8 mouse cellular contexts compared by ENCODE assay signal in the genomic region with DNA sequence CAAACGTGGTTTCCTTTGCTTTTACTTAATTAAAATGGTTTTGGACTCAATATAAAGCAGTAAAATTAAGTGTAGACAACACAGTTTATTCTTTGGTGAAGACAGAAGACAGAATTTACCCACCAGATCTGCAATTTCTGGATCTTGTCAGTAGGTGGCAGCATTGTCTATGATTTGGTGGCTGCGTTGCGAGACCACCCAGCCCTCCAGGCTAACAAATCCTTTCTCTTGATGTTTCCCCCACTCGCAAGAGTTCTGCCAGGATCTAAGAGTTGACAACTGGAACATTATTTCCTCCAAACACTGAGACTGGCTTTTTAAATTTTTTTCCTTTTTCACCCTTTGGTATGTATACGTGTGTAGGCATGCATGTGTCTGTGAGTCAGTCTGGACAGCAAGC. TPM values are rescaled to one million over a fixed set of nuclear protein-coding genes. Genes with fewer than 3 reads are reported as not detected.
A peak's percentile ranks its signal among the peaks of the same experiment; 100 is the strongest.
DNase-seq lines count a peak whose midpoint lies in the region; ATAC-seq and TF ChIP-seq lines count a peak whose summit lies in the region.

No protein-coding gene starts in this region.

- no peak overlapping the region; the same call in 1 of the 2 replicates for H3K4me3 ChIP-seq in layer of hippocampus, adult 2 months
- H3K4me3 ChIP-seq in cortical plate, adult 2 months (ENCODE audit: insufficient read depth, low read length), result no peak overlapping the region
- no peak overlapping the region; the same call in 1 of the 2 replicates for H3K4me3 ChIP-seq in stomach, embryonic 15.5 days (replicated peaks)

- no peaks in the 10 kb centered on the region for H3K36me3 ChIP-seq in stomach, embryonic 15.5 days

- peak in 1 of 2 experiments; percentile 63 for DNase-seq in layer of hippocampus, adult 2 months (ENCODE audit: low spot score in 2 of 2)
- DNase-seq in layer of hippocampus, adult 11-12 months (ENCODE audit: low spot score), result no peak
- DNase-seq in ES-CJ7 (ENCODE audit: low read depth, low spot score), result peak; percentile 59
- DNase-seq in heart, postnatal 4 days, result peak; percentile 66
- peak; percentile 72 for DNase-seq in lung, postnatal 10 days
- no peak for DNase-seq in adrenal gland, postnatal 4 days (ENCODE audit: low spot score in 2 of 2)

- H3K9me3 ChIP-seq in stomach, embryonic 15.5 days, result no peaks in the 10 kb centered on the region

- TF ChIP-seq POLR2A in cortical plate, adult 2 months (IDR thresholded peaks at IDR 0.05; ENCODE audit: extremely low read depth, insufficient read depth, low read length), result no peak

- TF ChIP-seq CTCF in layer of hippocampus, adult 2 months (conservative IDR thresholded peaks at IDR 0.05), result peak; percentile 95
- peak; percentile 89 for TF ChIP-seq CTCF in cortical plate, adult 2 months (IDR thresholded peaks at IDR 0.05; ENCODE audit: extremely low read depth, insufficient read depth, low read length)

- no peak overlapping the region for H3K27ac ChIP-seq in layer of hippocampus, adult 2 months
- H3K27ac ChIP-seq in cortical plate, adult 2 months (ENCODE audit: insufficient read depth, low read length), result no peak overlapping the region
- no peak overlapping the region for H3K27ac ChIP-seq in stomach, embryonic 15.5 days

- H3K27me3 ChIP-seq in stomach, embryonic 15.5 days (replicated peaks), result no peaks in the 10 kb centered on the region

- H3K4me2 ChIP-seq in stomach, embryonic 15.5 days, result peak overlapping the region; percentile 24; the same call in 1 of the 2 replicates

- no peak overlapping the region for H3K9ac ChIP-seq in stomach, embryonic 15.5 days

- peaks cover 2% of the 10 kb centered on the region; the same call in 1 of the 2 replicates for H3K4me1 ChIP-seq in cortical plate, adult 2 months (ENCODE audit: control insufficient read depth, insufficient read depth, low read length)
- H3K4me1 ChIP-seq in stomach, embryonic 15.5 days, result peaks cover 8% of the 10 kb centered on the region; the same call in 1 of the 2 replicates

- ATAC-seq in stomach, embryonic 15.5 days (ENCODE audit: insufficient read depth, low FRiP score, low read depth), result no peak

- WGBS in stomach, embryonic 15.5 days, result 7% methylated on average over 5 of the region's 5 CpGs

RNA-seq across cellular contexts. Expression of a gene that starts 10.3 kb away (rescaled TPM):
- 10 to 100 TPM; 32.3 to 34.3 TPM for total RNA-seq in layer of hippocampus, adult 2 months (2021)
- 29.0 and 29.4 TPM in 2 replicates for polyA plus RNA-seq in cortical plate, adult 2 months (2012; rRNA removed)
- total RNA-seq in heart, postnatal 4 days (2021), result 10 to 100 TPM; 22.6 to 23.1 TPM
- 4.3 and 4.8 TPM in 2 replicates for polyA plus RNA-seq in stomach, embryonic 15.5 days (2015; fragmentation: Nextera tagmentation; extraction: Ambion mirVana)
- total RNA-seq in adrenal gland, postnatal 4 days (2021), result 10 to 100 TPM; 40.1 to 41.9 TPM

RNA-seq across cellular contexts. Expression of a gene that starts 54.4 kb away (rescaled TPM):
- 1 to 10 TPM; 2.0 TPM for total RNA-seq in layer of hippocampus, adult 2 months (2021)
- 1.9 and 2.5 TPM in 2 replicates for polyA plus RNA-seq in cortical plate, adult 2 months (2012; rRNA removed)
- 1 to 10 TPM; 6.3 to 6.8 TPM for total RNA-seq in heart, postnatal 4 days (2021)
- polyA plus RNA-seq in stomach, embryonic 15.5 days (2015; fragmentation: Nextera tagmentation; extraction: Ambion mirVana), result 8.7 and 10.4 TPM in 2 replicates
- 1 to 10 TPM; 4.5 to 6.2 TPM for total RNA-seq in adrenal gland, postnatal 4 days (2021)

Comparison
In these comparisons a context has a peak if more than half of its experiments do, and no peak if none do; other contexts are left out.
1. DNase-seq: peak in ES-CJ7 (single experiment), heart, postnatal 4 days (single experiment) and lung, postnatal 10 days (single experiment); none in layer of hippocampus, adult 11-12 months (single experiment) and adrenal gland, postnatal 4 days (0 of 2).